Mouse (Mus musculus) neutrophil, adult 83 days (primary cell): Measurements from ENCODE around the gene Olfr821. TPM values are rescaled to one million over a fixed set of nuclear protein-coding genes. Genes with fewer than 3 reads are reported as not detected.

Source experiments
- total RNA-seq, 2 experiments: library from RNA; stranded (reverse); gene quantifications; one replicate each; pipeline ENCODE4 v1.2.4; 2023

Gene Olfr821
- not detected for total RNA-seq

GRCm38 (mm10) chr10:130030048-130030447, at the start of gene Olfr821:
Gene Olfr821, plus strand, starts transcription at chr10:130030348.

GRCm38 (mm10) chr10:129984962-129985361, 45.2 kb upstream of the Olfr821 start, which contains the start of gene Gm10310:
Gene Gm10310, minus strand, starts transcription at chr10:129985062.

GRCm38 (mm10) chr10:130012321-130012720, 17.8 kb upstream of the Olfr821 start, which contains the start of gene Olfr820:
Gene Olfr820, plus strand, starts transcription at chr10:130012621.

GRCm38 (mm10) chr10:130070910-130071309, 40.8 kb downstream of the Olfr821 start, which contains the start of gene Olfr822:
Gene Olfr822, plus strand, starts transcription at chr10:130071210.

Other genes starting within 250 kb of the Olfr821 start
- not detected for gene Olfr810, start 235.4 kb upstream of the Olfr821 start, total RNA-seq
- not detected for gene Olfr811, start 226.0 kb upstream of the Olfr821 start, total RNA-seq
- gene Olfr812, start 184.3 kb upstream of the Olfr821 start, total RNA-seq = not detected
- not detected for gene Olfr813, start 175.0 kb upstream of the Olfr821 start, total RNA-seq
- gene Olfr814, start 150.5 kb upstream of the Olfr821 start, total RNA-seq = not detected
- not detected for gene Olfr815, start 124.5 kb upstream of the Olfr821 start, total RNA-seq
- not detected for gene Olfr816, start 114.8 kb upstream of the Olfr821 start, total RNA-seq
- gene Olfr818, start 81.2 kb upstream of the Olfr821 start, total RNA-seq = not detected
- gene Olfr819, start 63.1 kb upstream of the Olfr821 start, total RNA-seq = not detected
- gene Olfr247, start 54.2 kb upstream of the Olfr821 start, total RNA-seq = not detected
- gene Gm10310, start 45.3 kb upstream of the Olfr821 start, total RNA-seq = not detected
- gene Olfr820, start 17.7 kb upstream of the Olfr821 start, total RNA-seq = not detected
- gene Olfr822, start 40.9 kb downstream of the Olfr821 start, total RNA-seq = not detected
- not detected for gene Olfr823, start 85.0 kb downstream of the Olfr821 start, total RNA-seq
- not detected for gene Olfr824, start 99.7 kb downstream of the Olfr821 start, total RNA-seq
- not detected for gene Olfr825, start 136.4 kb downstream of the Olfr821 start, total RNA-seq
- not detected for gene Olfr826, start 153.8 kb downstream of the Olfr821 start, total RNA-seq
- not detected for gene Olfr827, start 184.1 kb downstream of the Olfr821 start, total RNA-seq
- gene Neurod4, start 249.9 kb downstream of the Olfr821 start, total RNA-seq = not detected